Mouse (Mus musculus) testis, adult 2 months (tissue): ENCODE data around the gene Cyb5d2.

Experiments used
- CTCF ChIP-seq: fragments of 200-500 bp; IDR thresholded peaks from 2 replicates; pipeline ENCODE4 v1.5.1; 2012; ENCODE audit warnings: low read depth, mild to moderate bottlenecking, inconsistent platforms, low read length, moderate library complexity; ENCODE audit not compliant: control insufficient read depth, insufficient read depth, insufficient replicate concordance
- POLR2A ChIP-seq: fragments of 200-500 bp; IDR thresholded peaks from 2 replicates; pipeline ENCODE4 v1.6.1; 2012; ENCODE audit warnings: low read depth, mild to moderate bottlenecking, inconsistent platforms, low read length, moderate library complexity; ENCODE audit not compliant: control insufficient read depth

- TF ChIP-seq CTCF, result no peak
- TF ChIP-seq POLR2A, result no peak
Observed at GRCm38 (mm10) chr11:72795149-72795454, 840 bp downstream of the Cyb5d2 start.
